Mouse (Mus musculus) cortical plate, adult 2 months (tissue): ENCODE measurements around the gene Tmcc3.

Source experiments
- CTCF ChIP-seq: fragments of 200-500 bp; IDR thresholded peaks from 2 replicates; pipeline ENCODE4 v1.5.1; 2011; ENCODE audit warnings: mild to moderate bottlenecking, control low read depth, low read length; ENCODE audit not compliant: insufficient read depth; ENCODE audit errors: extremely low read depth
- POLR2A ChIP-seq: fragments of 200-500 bp; IDR thresholded peaks from 2 replicates; pipeline ENCODE4 v1.6.1; 2011; ENCODE audit warnings: mild to moderate bottlenecking, low read length, control low read depth; ENCODE audit not compliant: insufficient read depth; ENCODE audit errors: extremely low read depth

GRCm38 (mm10) chr10:94381393-94381740 is 69.6 kb downstream of the Tmcc3 start:
- TF ChIP-seq POLR2A (no peak), CTCF (no peak)
